Mouse (Mus musculus) layer of hippocampus, postnatal 25 days (tissue): Measurements from ENCODE around the gene Olfr427. TPM values are rescaled to one million over a fixed set of nuclear protein-coding genes. Genes with fewer than 3 reads are reported as not detected.
"Not testable (repeated sequence)": the region's sequence is repeated elsewhere in the genome, so short reads cannot be mapped to it uniquely, and the experiment has no call there.

ENCODE experiments used
- DNase-seq, 2 experiments: peaks; one replicate each; pipeline ENCODE4 v3.0.0; 2022; ENCODE audit warnings: mixed read lengths in 2 of 2, low spot score in 1 of 2; ENCODE audit errors: extremely low spot score in 1 of 2
- total RNA-seq, 2 experiments: library from RNA; stranded (reverse); gene quantifications; 2 replicates each; pipeline ENCODE4 v1.2.3; 2021

Gene Olfr427
- total RNA-seq: not detected

DNA sequence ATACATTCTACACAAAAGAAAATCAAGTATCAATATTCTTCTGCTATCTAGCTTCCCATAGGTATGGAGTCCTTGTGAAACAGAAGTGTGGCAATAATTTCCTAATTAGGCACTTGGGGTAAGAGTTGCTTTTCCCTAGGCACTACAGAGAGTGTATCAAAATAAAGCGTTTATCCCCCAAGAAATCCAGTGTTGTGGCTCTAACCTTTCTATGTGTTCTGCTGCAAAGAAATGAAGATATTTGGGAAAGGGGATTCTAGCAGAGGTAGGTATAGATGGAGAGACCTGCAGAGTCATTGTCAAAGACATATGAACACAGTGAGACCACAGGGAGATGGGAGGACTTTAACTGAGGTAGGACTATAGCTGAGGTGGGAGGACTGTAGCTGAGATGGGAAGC is at the start of gene Olfr427:
Olfr427 (plus strand) TSS at position 301 of the 400 bp plus-strand sequence.
- DNase-seq: no peak

DNA sequence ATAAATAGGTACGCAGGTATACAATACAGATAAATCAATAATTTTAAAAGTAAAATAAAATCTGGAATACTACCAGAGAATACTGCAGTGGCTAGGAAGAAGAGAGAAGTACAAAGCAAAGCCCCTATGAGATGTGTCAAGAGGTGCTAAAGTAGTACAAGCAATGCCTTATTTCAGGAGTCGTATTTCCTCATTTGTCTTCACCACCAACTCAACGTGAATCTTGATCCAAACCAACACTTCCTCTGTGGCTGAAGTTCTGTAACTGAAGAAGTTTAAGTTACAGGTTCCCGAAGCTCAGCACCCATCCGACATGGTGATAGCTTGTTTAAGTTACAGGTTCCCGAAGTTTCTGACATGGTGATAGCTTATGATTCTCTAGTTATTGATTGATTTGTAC is 48.5 kb upstream of the Olfr427 start:
- DNase-seq: not testable (repeated sequence)

DNA sequence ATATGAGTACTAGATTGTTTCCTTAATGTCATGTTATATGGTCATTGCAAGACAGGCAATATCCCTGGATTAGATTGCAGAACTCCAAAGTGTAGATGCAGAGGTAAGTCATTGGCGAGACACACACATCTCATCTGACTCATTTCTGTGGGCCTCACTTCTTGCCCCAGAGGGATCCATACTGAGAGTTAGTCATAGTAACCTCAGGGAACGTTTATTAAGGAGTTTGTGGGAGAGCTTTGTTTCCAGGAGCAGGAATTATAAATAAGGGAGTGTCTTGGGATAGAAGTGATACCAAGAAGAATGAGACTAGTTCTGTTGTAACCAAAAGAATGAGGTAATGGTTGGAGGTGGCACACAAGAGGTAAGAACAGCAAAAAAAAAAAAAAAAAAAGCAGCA is 47.8 kb upstream of the Olfr427 start, which contains the start of gene Olfr432:
Olfr432 (plus strand) TSS at position 313 of the 400 bp plus-strand sequence.
- DNase-seq: no peak

DNA sequence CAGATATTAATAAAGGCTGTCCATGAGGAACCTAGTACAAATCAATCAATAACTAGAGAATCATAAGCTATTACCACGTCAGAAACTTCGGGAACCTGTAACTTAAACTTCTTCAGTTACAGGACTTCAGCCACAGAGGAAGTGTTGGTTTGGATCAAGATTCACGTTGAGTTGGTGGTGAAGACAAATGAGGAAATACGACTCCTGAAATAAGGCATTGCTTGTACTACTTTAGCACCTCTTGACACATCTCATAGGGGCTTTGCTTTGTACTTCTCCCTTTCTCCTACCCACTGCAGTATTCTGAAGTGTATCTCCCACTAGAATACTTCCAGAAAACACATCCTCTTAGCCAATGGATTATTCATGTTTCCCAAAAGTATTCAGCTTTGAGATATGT is 47.3 kb upstream of the Olfr427 start:
- DNase-seq: not testable (repeated sequence)

DNA sequence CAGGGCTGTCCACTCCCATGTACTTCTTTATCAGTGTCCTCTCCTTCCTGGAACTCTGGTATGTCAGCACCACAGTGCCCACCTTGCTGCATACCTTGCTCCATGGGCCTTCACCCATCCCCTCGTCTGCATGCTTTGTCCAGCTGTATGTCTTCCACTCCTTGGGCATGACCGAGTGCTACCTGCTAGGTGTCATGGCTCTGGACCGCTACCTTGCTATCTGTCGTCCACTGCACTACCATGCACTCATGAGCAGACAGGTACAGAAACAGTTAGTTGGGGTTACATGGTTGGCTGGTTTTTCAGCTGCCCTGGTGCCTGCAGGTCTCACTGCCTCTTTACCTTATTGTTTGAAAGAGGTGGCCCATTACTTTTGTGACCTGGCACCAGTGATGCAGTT is 46.2 kb upstream of the Olfr427 start:
- DNase-seq: no peak

DNA sequence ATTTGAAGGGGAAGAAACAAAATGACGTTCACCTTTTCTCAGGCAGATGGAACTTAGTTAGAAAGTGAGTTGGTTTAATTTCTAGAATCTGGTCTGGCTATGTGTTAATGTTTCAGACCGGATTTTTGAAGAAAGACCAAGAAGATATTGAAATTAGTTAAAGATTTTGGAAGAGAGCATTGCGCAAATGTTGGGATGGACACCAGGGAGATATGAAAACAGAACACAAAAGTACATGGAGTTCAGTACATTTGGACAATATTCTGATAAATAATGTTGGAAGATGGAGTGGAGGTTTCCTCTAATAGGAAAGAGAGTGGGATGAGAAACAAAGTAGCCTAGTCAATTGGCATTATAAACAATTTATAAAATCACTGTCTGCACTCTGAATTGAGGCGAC is 45.2 kb upstream of the Olfr427 start:
- DNase-seq: no peak

DNA sequence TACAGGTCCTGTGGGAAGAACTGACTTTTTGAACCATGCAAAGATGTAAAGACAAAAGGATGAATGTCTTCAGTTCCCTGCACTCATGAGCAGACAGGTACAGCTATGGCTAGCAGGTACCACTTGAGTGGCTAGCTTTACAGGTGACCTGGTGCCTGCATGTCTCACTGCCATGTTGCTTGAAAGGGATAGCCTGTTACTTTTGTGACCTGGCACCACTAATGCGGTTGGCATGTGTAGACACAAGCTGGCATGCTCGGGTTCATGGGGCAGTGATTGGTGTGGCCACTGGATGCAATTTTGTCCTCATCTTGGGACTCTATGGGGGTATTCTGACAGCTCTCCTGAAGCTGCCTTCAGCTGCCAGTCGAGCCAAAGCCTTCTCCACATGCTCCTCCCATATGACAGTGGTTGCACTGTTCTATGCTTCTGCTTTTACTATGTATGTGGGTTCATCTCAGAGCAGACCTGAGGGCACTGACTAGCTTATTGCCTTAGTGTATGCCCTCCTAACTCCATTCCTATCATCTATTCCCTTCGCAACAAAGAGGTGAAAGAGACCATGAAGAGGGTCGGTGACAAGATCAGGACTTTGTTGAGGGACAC is 44.7 kb upstream of the Olfr427 start:
- DNase-seq: no peak

DNA sequence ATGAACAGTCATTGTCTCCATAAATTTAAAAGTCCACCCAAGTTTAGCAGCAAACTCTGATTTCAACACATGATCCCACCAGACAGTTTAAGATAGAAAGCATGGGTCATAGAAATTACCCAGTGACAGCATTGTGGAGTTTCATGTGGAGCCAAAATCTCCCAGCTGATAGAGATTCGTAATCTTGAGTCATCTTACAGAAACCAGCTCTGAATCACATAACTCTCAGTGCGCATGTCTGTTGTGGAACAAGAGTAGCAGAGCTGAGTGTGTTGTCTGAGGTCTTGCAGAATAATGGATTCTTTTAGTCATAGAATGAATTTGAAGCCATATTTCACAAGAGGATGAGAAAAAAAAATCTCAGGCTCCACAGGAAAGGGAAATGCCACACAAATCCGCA is 43.7 kb upstream of the Olfr427 start:
- DNase-seq: no peak

DNA sequence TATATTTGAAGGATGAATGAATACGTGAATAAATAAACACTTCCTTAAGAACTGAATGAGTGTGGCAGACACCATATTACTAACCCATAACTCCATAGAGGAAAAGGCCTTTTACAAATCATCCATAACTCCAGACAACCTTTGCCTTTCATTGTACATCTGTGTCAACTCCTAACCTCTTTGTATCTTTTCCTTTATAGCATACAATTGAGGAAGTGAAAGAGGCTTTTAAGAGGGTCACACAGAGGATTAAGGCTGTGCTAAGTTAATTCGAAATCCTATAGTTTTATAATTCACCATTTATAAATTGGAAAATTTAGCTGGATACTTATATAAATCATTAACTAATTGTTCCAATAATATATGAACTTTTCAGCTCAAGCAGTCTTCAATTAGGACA is 41.4 kb upstream of the Olfr427 start:
- DNase-seq: no peak

DNA sequence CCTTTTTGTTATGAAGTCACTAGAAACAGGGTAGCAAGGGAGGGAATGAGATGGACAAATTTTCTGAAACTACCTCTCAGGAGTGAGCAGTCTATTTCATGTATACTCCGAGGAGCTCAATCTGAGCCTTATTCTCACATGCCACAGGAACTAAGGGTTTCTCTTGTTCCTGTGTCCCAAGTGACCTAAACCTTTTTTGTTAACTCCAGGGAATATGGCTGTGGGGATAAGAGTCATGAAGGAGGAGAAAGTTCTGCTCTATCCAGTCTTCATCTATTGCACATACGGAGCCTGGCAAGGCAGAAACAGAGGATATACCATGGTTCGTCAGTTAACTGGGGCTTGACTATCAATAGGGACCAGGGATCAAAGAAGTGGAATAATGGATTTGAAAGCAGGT is 30.4 kb upstream of the Olfr427 start, which contains the start of gene Olfr430:
Olfr430 (plus strand) TSS at position 301 of the 400 bp plus-strand sequence.
- DNase-seq: no peak

DNA sequence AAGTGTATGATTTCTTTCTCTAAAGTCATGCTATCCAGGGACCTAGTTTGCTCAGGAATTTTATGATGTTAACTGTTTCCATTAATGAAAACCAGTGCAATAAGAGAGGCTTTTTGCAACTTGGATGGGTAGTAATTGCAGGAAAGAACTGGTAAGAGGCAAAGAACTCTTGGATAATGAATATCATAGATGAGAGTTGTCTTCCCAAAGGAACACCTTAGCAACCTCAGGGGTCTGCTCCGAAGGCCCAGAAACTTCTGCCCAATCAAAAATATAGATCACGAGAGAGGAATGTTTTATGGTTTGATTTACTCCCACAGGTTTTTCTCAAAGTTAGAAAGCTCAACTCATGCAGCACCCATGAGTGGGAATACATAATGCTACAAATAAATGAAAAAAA is 12.7 kb upstream of the Olfr427 start, which contains the start of gene Olfr429:
Olfr429 (plus strand) TSS at position 301 of the 400 bp plus-strand sequence.
- no peak for DNase-seq

DNA sequence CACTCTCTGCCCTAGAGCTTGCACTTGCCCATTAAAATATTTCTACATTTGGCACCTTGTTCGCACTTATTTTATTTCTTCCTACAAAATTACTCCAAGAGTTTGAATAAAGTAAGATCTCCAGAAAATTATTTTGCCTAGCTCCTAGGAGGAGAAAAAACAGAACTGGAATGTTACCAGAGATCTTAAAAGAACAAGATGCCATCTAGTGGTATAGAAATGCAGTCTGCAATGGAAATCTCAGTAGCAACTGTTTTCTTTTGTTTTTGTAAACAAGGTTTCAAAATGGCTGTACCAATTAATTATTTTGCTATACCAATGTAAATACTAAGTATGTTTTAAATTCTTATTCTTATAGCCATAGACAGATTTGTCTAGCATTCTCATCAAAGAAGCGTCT is 7.0 kb downstream of the Olfr427 start:
- DNase-seq: no peak

DNA sequence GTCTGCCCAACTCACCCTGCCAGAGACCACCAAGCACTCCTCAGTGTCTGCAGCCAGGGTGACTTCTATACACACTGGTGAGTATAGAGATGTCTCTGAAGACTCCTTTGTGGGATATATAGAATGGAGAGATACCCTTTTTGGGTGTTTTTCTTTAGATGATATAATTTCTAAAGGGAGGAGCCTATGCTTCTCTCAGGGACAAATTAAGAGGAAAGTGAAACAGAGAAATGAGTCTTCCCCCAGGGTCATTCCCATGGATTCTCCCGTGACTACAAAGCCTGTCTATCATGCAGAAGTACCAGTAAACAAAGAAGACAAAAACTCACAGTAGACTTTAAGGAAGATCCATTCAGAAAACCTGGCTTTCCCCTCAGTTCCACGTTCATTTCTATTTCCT is 24.4 kb downstream of the Olfr427 start, which contains the start of gene Olfr231:
Olfr231 (minus strand) TSS at position 101 of the 400 bp plus-strand sequence.
- no peak for DNase-seq

DNA sequence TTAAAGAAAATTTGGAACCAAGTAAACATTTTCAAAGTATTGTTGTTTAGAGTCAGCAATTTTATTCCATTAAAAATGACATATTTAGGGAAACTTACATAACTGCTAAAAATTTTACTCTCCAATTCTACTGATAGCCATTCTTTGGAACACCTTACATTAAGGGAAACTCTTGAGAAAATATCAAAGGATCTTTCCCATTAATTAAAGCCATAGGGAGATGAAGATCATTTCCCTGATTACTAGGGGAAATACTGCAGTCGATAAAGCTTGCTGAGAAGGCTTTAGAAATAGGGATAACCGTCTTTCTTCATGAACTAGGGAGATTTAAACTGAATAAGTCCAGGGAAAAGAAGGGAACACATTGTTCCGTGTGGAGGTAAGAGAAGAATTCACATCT is 34.5 kb downstream of the Olfr427 start, which contains the start of gene Olfr424:
Olfr424 (plus strand) TSS at position 301 of the 400 bp plus-strand sequence.
- DNase-seq: no peak

DNA sequence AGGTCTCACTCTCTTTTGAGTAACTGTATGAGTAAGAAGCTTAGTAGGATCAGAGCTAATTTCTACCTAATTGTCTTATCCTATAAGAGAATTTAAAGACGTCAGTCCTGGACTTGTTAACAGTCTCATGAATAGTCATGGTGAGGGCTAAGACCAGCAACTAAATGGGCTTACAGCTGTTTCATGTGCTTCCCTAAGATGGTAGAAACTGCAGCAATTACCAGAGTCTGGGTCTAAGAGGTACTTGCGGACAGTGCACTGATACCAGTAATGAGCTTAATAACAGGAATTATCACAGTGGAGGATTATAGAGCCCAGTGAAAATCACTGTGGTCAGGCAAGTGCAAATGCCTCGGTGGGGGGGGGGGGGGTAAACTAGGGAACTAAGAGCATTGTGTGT is 35.3 kb downstream of the Olfr427 start:
- no peak for DNase-seq

DNA sequence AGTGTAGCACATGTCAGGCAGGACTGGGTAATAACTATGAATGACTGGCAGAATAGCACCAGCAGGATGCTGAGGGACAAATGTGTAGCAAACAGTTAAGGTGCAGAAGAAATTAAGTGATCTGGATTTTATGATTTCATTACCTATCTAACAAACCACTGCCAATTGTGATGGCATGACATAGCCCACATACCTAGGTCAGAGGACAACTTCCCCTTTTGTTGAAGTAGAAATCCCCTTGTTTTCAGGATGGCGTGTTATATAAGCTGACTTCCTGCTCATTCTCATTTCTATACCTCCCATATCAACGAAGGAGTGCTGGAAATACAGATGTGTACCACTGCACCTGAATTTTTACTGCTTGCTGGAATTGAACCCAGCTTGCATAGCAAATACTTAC is 44.7 kb downstream of the Olfr427 start:
- DNase-seq: no peak

DNA sequence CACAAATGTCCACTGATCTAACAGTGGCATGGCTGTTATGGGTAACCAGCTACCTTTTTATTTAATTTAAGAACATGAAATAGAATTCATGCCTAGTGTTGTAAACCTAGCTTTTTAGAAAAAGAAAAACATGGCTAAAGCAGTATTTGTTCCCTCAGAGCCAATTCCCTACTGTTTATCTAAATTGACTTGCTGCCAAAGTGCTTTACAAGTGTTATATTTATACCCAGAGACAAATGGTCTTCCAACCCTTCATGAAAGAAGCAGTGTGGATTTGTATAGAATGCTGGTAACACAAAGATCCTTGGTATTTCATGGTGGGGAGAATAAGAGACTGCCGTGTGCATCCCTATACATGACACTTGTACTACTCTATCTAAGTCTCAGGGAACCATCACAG is 50.0 kb downstream of the Olfr427 start:
- DNase-seq: no peak

DNA sequence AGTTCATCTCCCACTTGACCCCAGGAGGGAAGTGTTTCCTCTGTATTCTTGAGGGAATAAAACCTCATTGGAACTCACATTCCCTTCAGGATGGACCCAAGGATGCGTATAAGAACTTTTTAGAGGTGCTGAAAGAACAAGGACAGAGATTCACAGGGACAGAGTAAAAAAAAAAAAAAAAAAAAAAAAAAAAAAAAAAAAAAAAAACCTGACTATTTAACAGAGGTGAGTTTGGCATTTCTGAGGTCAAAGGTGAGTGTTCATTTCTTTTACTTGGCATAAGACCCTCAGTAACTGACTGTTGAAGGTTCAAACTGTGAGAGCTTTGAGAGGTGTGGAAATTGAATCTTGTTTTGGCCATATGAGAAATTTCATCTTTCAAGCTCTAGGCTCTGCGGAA is 52.6 kb downstream of the Olfr427 start:
- DNase-seq: no peak
